ENCODE assay signal across 8 mouse cellular contexts in the genomic region with DNA sequence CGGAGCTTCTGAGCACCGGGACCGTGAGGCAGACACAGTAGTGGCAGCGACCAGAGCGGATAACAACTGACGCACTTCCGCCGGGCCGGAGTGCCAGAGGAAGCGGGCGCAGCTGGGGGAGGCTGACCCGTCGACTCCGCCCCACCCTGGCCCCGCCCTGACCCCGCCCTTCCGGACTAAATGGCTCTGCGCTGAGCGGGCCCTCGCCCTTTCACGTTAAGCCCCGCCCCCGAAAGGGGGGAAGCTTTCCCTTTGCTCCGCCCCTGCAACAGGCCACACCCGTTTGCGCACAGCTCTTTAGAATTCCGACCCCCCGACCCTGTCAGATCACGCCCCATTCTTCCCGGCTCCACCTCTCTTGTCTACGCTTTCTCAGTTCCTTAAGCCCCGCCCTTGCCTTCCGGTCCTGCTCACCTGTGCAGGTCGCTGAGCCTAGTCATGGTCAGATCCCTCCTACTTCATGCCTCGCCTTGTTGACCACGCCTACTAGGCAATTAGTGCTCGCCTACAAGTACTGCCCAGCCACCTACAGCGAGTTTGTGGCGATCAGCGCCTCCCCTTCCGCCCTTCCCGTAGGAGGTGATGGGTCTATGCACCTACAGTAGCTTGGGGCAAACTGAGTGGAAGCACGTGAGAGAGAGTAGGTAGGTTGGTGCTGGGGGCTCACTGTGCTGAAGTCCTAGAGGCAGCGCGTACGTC. TPM values are rescaled to one million over a fixed set of nuclear protein-coding genes. Genes with fewer than 3 reads are reported as not detected.
DNase-seq lines count a peak whose midpoint lies in the region; ATAC-seq and TF ChIP-seq lines count a peak whose summit lies in the region.

TSS of gene Fbrsl1 (minus strand) at position 68 of the 699 bp plus-strand sequence.

- peak; percentile 83 for TF ChIP-seq POLR2A in testis, adult 2 months (IDR thresholded peaks at IDR 0.05; ENCODE audit: control insufficient read depth, low read depth, low read length)

- H3K4me3 ChIP-seq in E14TG2a.4 (replicated peaks; ENCODE audit: low read length) = peak within 1 kb of the TSS; percentile 95
- H3K4me3 ChIP-seq in forebrain, embryonic 12.5 days (replicated peaks) = peak within 1 kb of the TSS; percentile 93
- peak within 1 kb of the TSS; percentile 73 for H3K4me3 ChIP-seq in heart, postnatal 0 days (ENCODE audit: low read depth, low read length)
- peak within 1 kb of the TSS; percentile 88 for H3K4me3 ChIP-seq in liver, embryonic 16.5 days (ENCODE audit: low read depth, low read length)
- H3K4me3 ChIP-seq in neural tube, embryonic 13.5 days = peak within 1 kb of the TSS; percentile 94
- H3K4me3 ChIP-seq in testis, adult 2 months (ENCODE audit: control insufficient read depth, low read depth, low read length) = peak within 1 kb of the TSS; percentile 87

- peak; percentile 97 for DNase-seq in c-Kit-positive CD71-positive TER-119-positive erythroid progenitor cells, embryonic 14.5 days (ENCODE audit: low spot score)
- peak; percentile 95 for DNase-seq in heart, postnatal 0 days (ENCODE audit: low spot score)
- DNase-seq in kidney, postnatal 4 days = peak; percentile 97 to 98

- peak within 1 kb of the TSS; percentile 100 for H3K4me2 ChIP-seq in forebrain, embryonic 12.5 days
- H3K4me2 ChIP-seq in heart, postnatal 0 days (ENCODE audit: low read depth, low read length) = peak within 1 kb of the TSS; percentile 86
- peak within 1 kb of the TSS; percentile 93 for H3K4me2 ChIP-seq in liver, embryonic 16.5 days (ENCODE audit: low read depth, low read length)
- peak within 1 kb of the TSS; percentile 99 for H3K4me2 ChIP-seq in neural tube, embryonic 13.5 days

- peak within 1 kb of the TSS; percentile 92 for H3K9ac ChIP-seq in forebrain, embryonic 12.5 days
- peak within 1 kb of the TSS; percentile 96 for H3K9ac ChIP-seq in heart, postnatal 0 days (replicated peaks; ENCODE audit: low read depth, low read length)
- H3K9ac ChIP-seq in liver, embryonic 16.5 days (ENCODE audit: low read depth, low read length) = peak within 1 kb of the TSS; percentile 89
- peak within 1 kb of the TSS; percentile 94 for H3K9ac ChIP-seq in neural tube, embryonic 13.5 days

- no peaks in the 10 kb centered on the region for H3K27me3 ChIP-seq in E14TG2a.4 (ENCODE audit: insufficient read depth, low read length)
- peaks cover 18% of the 10 kb centered on the region for H3K27me3 ChIP-seq in forebrain, embryonic 12.5 days
- no peaks in the 10 kb centered on the region for H3K27me3 ChIP-seq in heart, postnatal 0 days (ENCODE audit: control insufficient read depth, insufficient read depth, low read length)
- H3K27me3 ChIP-seq in liver, embryonic 16.5 days (ENCODE audit: control insufficient read depth, insufficient read depth, low read depth, low read length) = no peaks in the 10 kb centered on the region
- H3K27me3 ChIP-seq in neural tube, embryonic 13.5 days = no peaks in the 10 kb centered on the region
- H3K27me3 ChIP-seq in testis, adult 2 months (ENCODE audit: control insufficient read depth, insufficient read depth, low read length) = no peaks in the 10 kb centered on the region

- peaks cover 32% of the 10 kb centered on the region for H3K36me3 ChIP-seq in E14TG2a.4 (ENCODE audit: insufficient read depth, low read length)
- H3K36me3 ChIP-seq in forebrain, embryonic 12.5 days (replicated peaks) = no peaks in the 10 kb centered on the region
- no peaks in the 10 kb centered on the region for H3K36me3 ChIP-seq in heart, postnatal 0 days (replicated peaks; ENCODE audit: control insufficient read depth, insufficient read depth, low read length)
- no peaks in the 10 kb centered on the region for H3K36me3 ChIP-seq in liver, embryonic 16.5 days (ENCODE audit: control insufficient read depth, insufficient read depth)
- no peaks in the 10 kb centered on the region for H3K36me3 ChIP-seq in neural tube, embryonic 13.5 days
- H3K36me3 ChIP-seq in testis, adult 2 months (ENCODE audit: control insufficient read depth, insufficient read depth, low read length) = no peaks in the 10 kb centered on the region

- H3K9me3 ChIP-seq in E14TG2a.4 (ENCODE audit: low read length) = no peaks in the 10 kb centered on the region
- H3K9me3 ChIP-seq in forebrain, embryonic 12.5 days = no peaks in the 10 kb centered on the region
- H3K9me3 ChIP-seq in heart, postnatal 0 days (replicated peaks; ENCODE audit: control insufficient read depth, low read length) = no peaks in the 10 kb centered on the region
- H3K9me3 ChIP-seq in liver, embryonic 16.5 days (replicated peaks; ENCODE audit: control insufficient read depth, low read length) = no peaks in the 10 kb centered on the region; the same call in 1 of the 2 replicates
- no peaks in the 10 kb centered on the region for H3K9me3 ChIP-seq in neural tube, embryonic 13.5 days

- no peak for TF ChIP-seq CTCF in E14TG2a.4 (conservative IDR thresholded peaks at IDR 0.05; ENCODE audit: low read length)
- TF ChIP-seq CTCF in heart, postnatal 0 days (IDR thresholded peaks at IDR 0.05; ENCODE audit: low read depth) = no peak
- no peak for TF ChIP-seq CTCF in testis, adult 2 months (IDR thresholded peaks at IDR 0.05; ENCODE audit: control insufficient read depth, insufficient read depth, insufficient replicate concordance, low read depth, low read length)

- ATAC-seq in forebrain, embryonic 12.5 days (ENCODE audit: low FRiP score) = peak; percentile 96
- peak; percentile 96 for ATAC-seq in heart, postnatal 0 days (ENCODE audit: insufficient read depth, low read depth)
- peak; percentile 96 for ATAC-seq in liver, embryonic 16.5 days (ENCODE audit: low read depth)
- peak; percentile 96 for ATAC-seq in neural tube, embryonic 13.5 days (ENCODE audit: low read depth)

- under 1% methylated on average over 38 of the region's 46 CpGs for WGBS in forebrain, embryonic 12.5 days
- WGBS in heart, postnatal 0 days = under 1% methylated on average over 42 of the region's 46 CpGs
- WGBS in liver, embryonic 16.5 days (ENCODE audit: insufficient replicate concordance) = 1% methylated on average over 44 of the region's 46 CpGs
- WGBS in neural tube, embryonic 13.5 days = under 1% methylated on average over 41 of the region's 46 CpGs

- H3K4me1 ChIP-seq in E14TG2a.4 (replicated peaks; ENCODE audit: low read depth, low read length) = peaks cover 66% of the 10 kb centered on the region
- H3K4me1 ChIP-seq in forebrain, embryonic 12.5 days = peaks cover 30% of the 10 kb centered on the region
- peaks cover 32% of the 10 kb centered on the region for H3K4me1 ChIP-seq in heart, postnatal 0 days (ENCODE audit: control insufficient read depth, insufficient read depth)
- H3K4me1 ChIP-seq in liver, embryonic 16.5 days (ENCODE audit: control insufficient read depth, low read depth, low read length) = peaks cover 29% of the 10 kb centered on the region
- peaks cover 28% of the 10 kb centered on the region for H3K4me1 ChIP-seq in neural tube, embryonic 13.5 days (replicated peaks)
- H3K4me1 ChIP-seq in testis, adult 2 months (ENCODE audit: control insufficient read depth, insufficient read depth, low read length) = peaks cover 12% of the 10 kb centered on the region

- H3K27ac ChIP-seq in forebrain, embryonic 12.5 days = peak within 1 kb of the TSS; percentile 56; the same call in 1 of the 2 replicates
- H3K27ac ChIP-seq in heart, postnatal 0 days (ENCODE audit: low read depth) = peak within 1 kb of the TSS; percentile 94
- peak within 1 kb of the TSS; percentile 81 for H3K27ac ChIP-seq in liver, embryonic 16.5 days (ENCODE audit: low read length)
- H3K27ac ChIP-seq in neural tube, embryonic 13.5 days (replicated peaks) = peak within 1 kb of the TSS; percentile 73
- H3K27ac ChIP-seq in testis, adult 2 months (ENCODE audit: control insufficient read depth, insufficient read depth, low read depth, low read length) = peak within 1 kb of the TSS; percentile 65

- no peak for TF ChIP-seq EP300 in heart, postnatal 0 days (IDR thresholded peaks at IDR 0.05; ENCODE audit: low read depth)

RNA-seq across cellular contexts. Expression of gene Fbrsl1, which starts in this region (rescaled TPM):
- 39.5 and 39.8 TPM in 2 replicates for polyA plus RNA-seq in forebrain, embryonic 12.5 days (2016; fragmentation: Nextera tagmentation; extraction: Ambion mirVana)
- 19.2 and 37.0 TPM in 2 replicates for total RNA-seq in heart, postnatal 0 days (2014; rRNA removed; ENCODE audit: low replicate concordance)
- 6.8 and 7.6 TPM in 2 replicates for polyA plus RNA-seq in heart, postnatal 0 days (2015; fragmentation: Nextera tagmentation; extraction: Ambion mirVana)
- polyA plus RNA-seq in liver, embryonic 16.5 days (2015; fragmentation: Nextera tagmentation; extraction: Ambion mirVana) = 1.8 and 2.2 TPM in 2 replicates
- polyA plus RNA-seq in neural tube, embryonic 13.5 days (2015; fragmentation: Nextera tagmentation; extraction: Ambion mirVana) = 25.5 and 29.0 TPM in 2 replicates
- polyA plus RNA-seq in testis, adult 2 months (2012; rRNA removed) = 30.6 and 31.2 TPM in 2 replicates

Comparison
In these comparisons a context has a peak if more than half of its experiments do, and no peak if none do; other contexts are left out.
1. Peak in every context shown above with its lines: DNase-seq, ATAC-seq, H3K4me3 ChIP-seq and H3K27ac ChIP-seq.